Mouse (Mus musculus): Measurements from ENCODE around the gene Mr1. TPM values are rescaled to one million over a fixed set of nuclear protein-coding genes. Genes with fewer than 3 reads are reported as not detected.

Mr1 gene
- polyA plus RNA-seq, 1 experiment = 5.2 TPM

DNA sequence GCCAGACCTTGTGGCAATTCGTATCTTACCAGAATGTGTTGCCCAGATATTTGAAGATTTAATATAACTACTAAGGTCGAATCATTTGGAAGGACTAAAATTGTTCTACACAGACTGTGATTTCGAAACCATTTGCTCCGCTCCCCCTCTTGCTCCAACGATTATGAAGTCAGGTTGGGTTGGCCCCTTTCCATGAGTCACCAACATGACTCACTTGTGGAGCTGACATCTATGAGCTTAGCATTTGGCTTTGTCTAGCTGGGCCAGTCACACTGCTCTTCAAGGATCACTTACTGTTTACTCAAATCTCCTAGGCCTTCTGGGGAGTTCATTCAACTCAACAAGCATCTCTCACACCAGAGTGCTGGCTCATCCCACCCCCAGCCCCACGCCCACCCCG, 7.8 kb downstream of the Mr1 start:
- Histone ChIP-seq H3K27ac (ENCODE audit: insufficient read depth, low read length) (no peak overlapping the region), H3K4me1 (ENCODE audit: control insufficient read depth, insufficient read depth, low read length) (no peaks in the 10 kb centered on the region), H3K4me3 (ENCODE audit: insufficient read depth, low read length) (no peak overlapping the region)
- TF ChIP-seq POLR2A (IDR thresholded peaks at IDR 0.05; ENCODE audit: extremely low read depth, insufficient read depth, low read length) = no peak
- TF ChIP-seq CTCF (IDR thresholded peaks at IDR 0.05; ENCODE audit: extremely low read depth, insufficient read depth, low read length) = no peak

DNA sequence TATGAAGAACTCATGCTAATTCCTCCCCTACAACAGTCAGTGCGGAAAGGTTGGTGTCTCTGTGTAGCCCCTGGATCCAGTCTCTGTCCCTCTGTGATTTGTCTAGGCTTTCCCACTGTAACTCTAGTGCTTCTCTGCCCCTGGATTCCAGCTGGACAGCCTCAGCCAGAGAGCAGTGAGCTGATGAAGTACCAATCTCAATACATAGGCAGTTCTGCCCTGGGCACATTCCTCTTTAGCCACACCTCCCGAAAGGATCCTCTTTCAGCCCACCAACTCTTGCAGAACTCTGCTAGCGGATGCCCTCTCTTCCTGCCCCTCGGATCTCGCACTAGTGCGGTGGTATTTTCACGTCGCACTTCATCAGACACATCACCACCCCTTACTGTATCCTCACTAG, 11.7 kb downstream of the Mr1 start:
- H3K4me3 ChIP-seq (ENCODE audit: insufficient read depth, low read length) = no peak overlapping the region
- H3K27ac ChIP-seq (ENCODE audit: insufficient read depth, low read length) = no peak overlapping the region
- H3K4me1 ChIP-seq (ENCODE audit: control insufficient read depth, insufficient read depth, low read length) = no peaks in the 10 kb centered on the region
- TF ChIP-seq CTCF (IDR thresholded peaks at IDR 0.05; ENCODE audit: extremely low read depth, insufficient read depth, low read length) = no peak
- TF ChIP-seq POLR2A (IDR thresholded peaks at IDR 0.05; ENCODE audit: extremely low read depth, insufficient read depth, low read length) = no peak

GRCm38 (mm10) chr1:155127429-155127934, 19.1 kb downstream of the Mr1 start:
- Histone ChIP-seq H3K27ac (ENCODE audit: insufficient read depth, low read length) (no peak overlapping the region), H3K4me1 (ENCODE audit: control insufficient read depth, insufficient read depth, low read length) (no peaks in the 10 kb centered on the region), H3K4me3 (ENCODE audit: insufficient read depth, low read length) (no peak overlapping the region)
- TF ChIP-seq CTCF (IDR thresholded peaks at IDR 0.05; ENCODE audit: extremely low read depth, insufficient read depth, low read length) (no peak), POLR2A (IDR thresholded peaks at IDR 0.05; ENCODE audit: extremely low read depth, insufficient read depth, low read length) (no peak)

DNA sequence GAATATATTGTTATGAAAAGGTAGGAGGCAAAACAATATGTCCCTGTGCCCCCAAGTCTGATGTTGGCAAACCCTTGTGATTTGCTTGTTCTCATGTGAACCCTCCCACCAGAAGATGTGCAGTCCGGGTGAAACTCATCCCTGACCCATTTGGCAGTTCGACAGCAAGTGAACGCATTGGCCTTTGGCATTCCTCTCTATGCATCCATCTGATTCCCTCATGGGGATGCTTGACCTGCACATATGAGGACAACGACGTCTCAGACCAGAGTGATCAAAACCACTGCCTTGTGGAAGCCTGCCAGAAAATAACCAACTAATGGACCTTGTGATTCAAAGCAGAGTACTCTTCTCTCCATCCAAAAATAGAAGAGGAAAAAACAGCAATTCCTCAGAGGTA, 19.9 kb downstream of the Mr1 start:
- TF ChIP-seq CTCF (IDR thresholded peaks at IDR 0.05; ENCODE audit: extremely low read depth, insufficient read depth, low read length) (no peak), POLR2A (IDR thresholded peaks at IDR 0.05; ENCODE audit: extremely low read depth, insufficient read depth, low read length) (no peak)
- Histone ChIP-seq H3K4me3 (ENCODE audit: insufficient read depth, low read length) (no peak overlapping the region), H3K4me1 (ENCODE audit: control insufficient read depth, insufficient read depth, low read length) (no peaks in the 10 kb centered on the region), H3K27ac (ENCODE audit: insufficient read depth, low read length) (no peak overlapping the region)

DNA sequence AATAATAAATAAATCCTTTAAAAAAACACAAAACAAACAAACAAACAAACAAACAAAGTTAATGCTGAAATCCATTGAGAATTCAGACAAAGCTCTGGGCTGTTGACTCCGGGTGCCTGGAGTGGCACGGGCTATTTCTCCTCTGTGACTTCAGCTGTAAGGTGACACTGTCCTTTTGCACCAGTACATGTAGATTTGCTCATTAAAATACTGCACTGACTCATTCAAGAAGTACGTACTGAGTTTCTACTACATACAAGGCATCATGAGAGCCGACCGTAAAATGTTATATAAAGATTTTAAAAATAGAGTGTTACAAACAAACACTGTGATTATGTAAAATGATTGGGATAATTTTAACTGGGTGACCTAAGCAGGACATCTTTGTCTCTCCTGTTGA, 22.2 kb downstream of the Mr1 start:
- H3K4me1 ChIP-seq (ENCODE audit: control insufficient read depth, insufficient read depth, low read length) = no peaks in the 10 kb centered on the region
- TF ChIP-seq POLR2A (IDR thresholded peaks at IDR 0.05; ENCODE audit: extremely low read depth, insufficient read depth, low read length) = no peak
- TF ChIP-seq CTCF (IDR thresholded peaks at IDR 0.05; ENCODE audit: extremely low read depth, insufficient read depth, low read length) = no peak
- H3K27ac ChIP-seq (ENCODE audit: insufficient read depth, low read length) = no peak overlapping the region
- H3K4me3 ChIP-seq (ENCODE audit: insufficient read depth, low read length) = no peak overlapping the region

DNA sequence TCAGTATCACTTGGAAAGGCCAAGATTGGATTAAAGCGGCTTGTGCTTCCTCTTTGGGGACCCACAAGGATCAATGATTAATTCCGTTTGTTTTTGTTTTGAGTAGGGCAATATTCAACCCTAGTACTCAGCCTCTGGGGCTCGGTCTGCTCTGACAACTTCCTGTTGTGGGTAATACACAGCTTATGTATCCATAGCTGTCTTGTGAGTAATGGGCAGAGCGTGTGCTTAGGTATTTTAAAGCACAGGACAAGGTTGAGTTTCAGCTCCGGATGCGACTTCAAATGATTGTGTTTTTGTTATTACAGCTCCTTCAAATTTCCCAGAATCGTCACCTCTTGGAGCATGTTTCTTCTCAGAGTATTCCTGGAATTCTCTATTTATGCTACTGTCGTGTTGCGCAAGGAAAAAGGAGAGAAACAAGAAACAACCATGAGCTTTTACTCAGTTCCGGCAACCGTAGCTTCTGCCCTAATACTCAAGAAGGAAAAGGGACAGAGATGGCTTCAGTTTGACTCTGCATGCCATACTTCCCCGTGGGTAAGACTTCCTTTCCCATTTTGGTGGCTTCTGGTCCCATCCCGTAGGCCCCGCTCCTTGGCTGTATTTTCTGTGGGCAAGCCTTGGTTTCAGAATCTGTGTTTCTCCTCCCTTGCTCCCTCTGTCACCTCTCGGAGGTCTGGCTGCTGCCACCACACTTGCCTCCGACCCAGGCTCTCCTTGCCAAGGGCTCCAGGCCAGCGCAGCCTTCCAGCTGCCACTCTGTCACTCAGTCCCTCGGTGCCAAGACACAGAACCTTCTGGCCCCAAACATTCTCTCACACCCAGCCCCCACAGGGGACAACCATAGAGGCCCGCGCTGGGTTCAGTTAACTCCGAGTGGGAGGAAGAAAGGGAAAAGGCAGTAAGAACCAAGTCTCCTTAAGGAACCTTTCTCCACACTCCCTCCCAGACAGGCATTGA, 24.4 kb downstream of the Mr1 start:
- H3K4me3 ChIP-seq (ENCODE audit: insufficient read depth, low read length) = no peak overlapping the region
- no peaks in the 10 kb centered on the region for H3K4me1 ChIP-seq (ENCODE audit: control insufficient read depth, insufficient read depth, low read length)
- TF ChIP-seq CTCF (IDR thresholded peaks at IDR 0.05; ENCODE audit: extremely low read depth, insufficient read depth, low read length) (no peak), POLR2A (IDR thresholded peaks at IDR 0.05; ENCODE audit: extremely low read depth, insufficient read depth, low read length) (no peak)
- no peak overlapping the region for H3K27ac ChIP-seq (ENCODE audit: insufficient read depth, low read length)

- no peak overlapping the region for H3K4me3 ChIP-seq (ENCODE audit: insufficient read depth, low read length)
- H3K27ac ChIP-seq (ENCODE audit: insufficient read depth, low read length) = no peak overlapping the region
- TF ChIP-seq POLR2A (IDR thresholded peaks at IDR 0.05; ENCODE audit: extremely low read depth, insufficient read depth, low read length) (no peak), CTCF (IDR thresholded peaks at IDR 0.05; ENCODE audit: extremely low read depth, insufficient read depth, low read length) (no peak)
- H3K4me1 ChIP-seq (ENCODE audit: control insufficient read depth, insufficient read depth, low read length) = no peaks in the 10 kb centered on the region
Observed at GRCm38 (mm10) chr1:155119719-155120118, 26.9 kb downstream of the Mr1 start.

- TF ChIP-seq CTCF (IDR thresholded peaks at IDR 0.05; ENCODE audit: extremely low read depth, insufficient read depth, low read length) = no peak
- no peak for TF ChIP-seq POLR2A (IDR thresholded peaks at IDR 0.05; ENCODE audit: extremely low read depth, insufficient read depth, low read length)
- no peak overlapping the region for H3K4me3 ChIP-seq (ENCODE audit: insufficient read depth, low read length)
- H3K27ac ChIP-seq (ENCODE audit: insufficient read depth, low read length) = no peak overlapping the region
- peaks cover 7% of the 10 kb centered on the region for H3K4me1 ChIP-seq (ENCODE audit: control insufficient read depth, insufficient read depth, low read length)
Observed at GRCm38 (mm10) chr1:155113946-155114345, 32.7 kb downstream of the Mr1 start.

- Histone ChIP-seq H3K27ac (ENCODE audit: insufficient read depth, low read length) (no peak overlapping the region), H3K4me1 (ENCODE audit: control insufficient read depth, insufficient read depth, low read length) (peaks cover 7% of the 10 kb centered on the region), H3K4me3 (ENCODE audit: insufficient read depth, low read length) (no peak overlapping the region)
- TF ChIP-seq POLR2A (IDR thresholded peaks at IDR 0.05; ENCODE audit: extremely low read depth, insufficient read depth, low read length) (no peak), CTCF (IDR thresholded peaks at IDR 0.05; ENCODE audit: extremely low read depth, insufficient read depth, low read length) (no peak)
Observed at GRCm38 (mm10) chr1:155112875-155113274, 33.7 kb downstream of the Mr1 start.

DNA sequence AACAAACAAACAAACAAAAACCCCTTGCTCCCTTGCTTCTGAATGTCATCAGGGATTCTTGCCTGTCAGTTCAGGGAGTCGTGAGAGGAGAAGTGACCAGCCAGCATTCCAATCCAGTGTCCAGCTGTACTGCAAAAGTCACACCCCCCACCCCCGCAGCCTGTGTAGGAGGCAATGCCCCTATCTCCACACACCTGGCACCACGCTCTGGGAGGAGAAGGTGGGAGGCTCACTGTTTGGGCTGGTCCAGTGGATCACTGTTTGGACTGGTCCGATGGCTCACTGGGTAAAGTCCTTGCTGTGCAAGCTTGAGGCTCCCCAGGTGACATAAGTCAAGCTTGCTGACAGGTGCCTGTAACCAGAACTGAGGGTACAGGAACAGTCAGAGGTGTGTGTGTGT, 34.5 kb downstream of the Mr1 start:
- Histone ChIP-seq H3K4me3 (ENCODE audit: insufficient read depth, low read length) (no peak overlapping the region), H3K4me1 (ENCODE audit: control insufficient read depth, insufficient read depth, low read length) (peaks cover 7% of the 10 kb centered on the region), H3K27ac (ENCODE audit: insufficient read depth, low read length) (no peak overlapping the region)
- TF ChIP-seq CTCF (IDR thresholded peaks at IDR 0.05; ENCODE audit: extremely low read depth, insufficient read depth, low read length) = no peak
- no peak for TF ChIP-seq POLR2A (IDR thresholded peaks at IDR 0.05; ENCODE audit: extremely low read depth, insufficient read depth, low read length)

All from cortical plate, adult 2 months (tissue).